Mouse (Mus musculus): ENCODE measurements at regions not wholly inside any gene's neighbourhood (a gene's known extent, or its start where the extent isn't known, plus 50 kb on each side); places are given as distances from the start of the nearest gene placed in this dataset.

GRCm38 (mm10) chr11:7530482-7531148 is 316.9 kb upstream of the Igfbp3 start:
- no peak for TF ChIP-seq CTCF (IDR thresholded peaks at IDR 0.05)
- TF ChIP-seq POLR2A (IDR thresholded peaks at IDR 0.05; ENCODE audit: insufficient read depth, low read depth, low read length), result no peak
- no peak for TF ChIP-seq EP300 (IDR thresholded peaks at IDR 0.05; ENCODE audit: insufficient read depth, low read depth, low read length)

Measured in heart, adult 2 months (tissue).